Mouse (Mus musculus) forebrain, postnatal 0 days (tissue): ENCODE results near the gene Rpl11. TPM values are rescaled to one million over a fixed set of nuclear protein-coding genes. Genes with fewer than 3 reads are reported as not detected.

Experiments
- ATAC-seq: fragments of 200-750 bp; cut with Nextera tagmentation; 2 replicates; pipeline ENCODE4 v1.8.0; 2017; ENCODE audit warnings: mild to moderate bottlenecking, moderate library complexity
- DNase-seq: peaks from one replicate; pipeline ENCODE4 v3.0.0-alpha.2; 2015
- H3K27ac ChIP-seq: fragments of 300-500 bp; sonication (generic); 2 replicates; pipeline ENCODE4 v1.5.1; 2014; ENCODE audit warnings: low read depth, mild to moderate bottlenecking, antibody characterized with exemption, low read length, moderate library complexity, mixed read lengths
- H3K27me3 ChIP-seq: fragments of 300-500 bp; sonication (generic); 2 replicates; pipeline ENCODE4 v1.6.1; 2014; ENCODE audit warnings: mild to moderate bottlenecking, low read length, mixed read lengths; ENCODE audit not compliant: insufficient read depth
- H3K36me3 ChIP-seq: fragments of 300-500 bp; sonication (generic); 2 replicates; pipeline ENCODE4 v1.6.1; 2014; ENCODE audit warnings: mild to moderate bottlenecking, moderate library complexity; ENCODE audit not compliant: insufficient read depth
- H3K4me1 ChIP-seq: fragments of 300-500 bp; sonication (generic); 2 replicates; pipeline ENCODE4 v1.6.1; 2014; ENCODE audit warnings: antibody characterized with exemption; ENCODE audit not compliant: insufficient read depth
- H3K4me2 ChIP-seq: fragments of 300-500 bp; sonication (generic); 2 replicates; pipeline ENCODE4 v1.6.1; 2014; ENCODE audit warnings: low read depth, mild to moderate bottlenecking, moderate library complexity
- H3K4me3 ChIP-seq: fragments of 300-500 bp; sonication (generic); 2 replicates; pipeline ENCODE4 v1.5.1; 2014; ENCODE audit warnings: low read depth, low read length, mixed read lengths
- H3K9ac ChIP-seq: fragments of 300-500 bp; sonication (generic); 2 replicates; pipeline ENCODE4 v1.6.1; 2014; ENCODE audit warnings: mild to moderate bottlenecking
- H3K9me3 ChIP-seq: fragments of 300-500 bp; sonication (generic); 2 replicates; pipeline ENCODE4 v1.6.1; 2016; ENCODE audit warnings: low read length
- CTCF ChIP-seq: sonication (generic); IDR thresholded peaks from 2 replicates; pipeline ENCODE4 v1.5.1; 2016; ENCODE audit warnings: antibody characterized with exemption, control low read depth, low read depth
- WGBS: fragments of 180-500 bp; shearing (Covaris S2); extraction: QIAGEN DNeasy Blood & Tissue Kit; methylation state at CpG from one replicate; pipeline ENCODE4 v1.1.7; 2014; 5-methylcytosine and 5-hydroxymethylcytosine counted together
- polyA plus RNA-seq: library from polyadenylated mRNA; unstranded; fragments of >200 nt; fragmentation: Nextera tagmentation; extraction: Ambion mirVana; gene quantifications from 2 replicates; pipeline ENCODE4 v1.2.1, GENCODE M21; 2015
- total RNA-seq: library from RNA; depleted of rRNA; stranded (reverse); fragments of >200 nt; gene quantifications from 2 replicates; pipeline ENCODE4 v1.2.3, GENCODE M21; 2014

Rpl11 gene
- total and polyA plus RNA-seq, 2 experiments from 2014 or later, result 313 to 1,141 TPM

- Histone ChIP-seq H3K4me1 (no peaks in the 10 kb centered on the region), H3K4me2 (no peak overlapping the region), H3K27me3 (no peaks in the 10 kb centered on the region), H3K4me3 (no peak overlapping the region), H3K9ac (no peak overlapping the region), H3K9me3 (no peaks in the 10 kb centered on the region), H3K27ac (no peak overlapping the region), H3K36me3 (peaks cover 46% of the 10 kb centered on the region)
- ATAC-seq (no peak), DNase-seq (no peak)
- WGBS, result 93% methylated on average over 5 of the region's 5 CpGs
- TF ChIP-seq CTCF, result no peak
Measured at GRCm38 (mm10) chr4:136045091-136045490, 8.1 kb downstream of the Rpl11 start.

DNA sequence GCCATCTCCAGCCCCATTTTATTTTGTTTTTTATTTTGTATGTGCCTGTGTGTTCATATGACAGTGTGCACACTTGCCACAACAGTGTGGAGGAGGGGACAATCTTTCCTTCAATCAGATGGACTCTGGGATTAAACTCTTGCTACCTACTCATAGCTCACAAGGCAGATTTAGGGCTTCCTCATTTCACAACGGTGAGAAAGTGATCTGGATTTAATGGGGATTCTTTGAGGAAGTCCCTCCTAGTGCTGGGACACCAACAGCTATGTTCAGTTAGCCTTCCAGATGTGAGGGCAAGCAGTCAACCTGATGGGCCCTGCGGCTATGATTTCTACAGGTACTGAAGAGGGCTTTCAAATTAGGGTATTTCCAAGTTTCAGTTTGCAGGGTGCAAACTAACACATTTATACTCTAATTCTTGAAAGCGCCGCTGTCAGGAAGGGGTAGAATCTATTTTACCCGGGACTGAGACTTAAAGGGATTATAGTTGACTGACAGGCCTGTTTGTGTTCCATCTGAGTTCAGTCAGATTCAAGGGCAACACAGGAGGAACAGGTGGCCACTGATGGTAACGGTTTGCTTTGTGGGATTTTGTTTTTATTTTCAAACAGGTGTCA lies 9.3 kb downstream of the Rpl11 start:
- 76% methylated on average over 6 of the region's 6 CpGs for WGBS
- no peak for ATAC-seq
- H3K4me2 ChIP-seq, result no peak overlapping the region
- no peaks in the 10 kb centered on the region for H3K27me3 ChIP-seq
- no peak overlapping the region for H3K9ac ChIP-seq
- no peaks in the 10 kb centered on the region for H3K9me3 ChIP-seq
- H3K27ac ChIP-seq, result no peak overlapping the region
- H3K4me3 ChIP-seq, result no peak overlapping the region
- no peak for TF ChIP-seq CTCF
- peaks cover 34% of the 10 kb centered on the region for H3K36me3 ChIP-seq
- H3K4me1 ChIP-seq, result no peaks in the 10 kb centered on the region
- no peak for DNase-seq

DNA sequence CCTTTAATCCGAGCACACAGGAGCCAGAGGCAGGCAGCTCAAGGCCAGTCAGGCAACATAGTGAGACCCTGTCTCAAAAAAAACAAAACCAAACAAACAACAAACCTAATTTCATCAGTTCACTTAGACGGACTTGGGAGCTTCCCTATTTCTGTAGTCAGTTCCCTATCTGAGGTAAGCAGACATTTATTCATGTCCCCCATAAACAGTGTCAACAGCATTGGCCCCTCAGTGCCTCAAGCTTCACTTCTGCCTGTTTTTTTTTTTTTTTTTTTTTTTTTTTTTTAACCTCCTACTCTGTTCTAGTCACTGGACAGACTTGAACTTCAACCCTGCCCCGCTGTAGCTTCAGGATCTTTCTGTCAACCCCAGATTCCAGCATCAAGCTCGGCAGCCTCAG lies 18.1 kb downstream of the Rpl11 start:
- Histone ChIP-seq H3K27ac (no peak overlapping the region), H3K4me2 (no peak overlapping the region), H3K4me3 (no peak overlapping the region), H3K27me3 (no peaks in the 10 kb centered on the region), H3K9me3 (no peaks in the 10 kb centered on the region), H3K4me1 (no peaks in the 10 kb centered on the region), H3K36me3 (no peaks in the 10 kb centered on the region), H3K9ac (no peak overlapping the region)
- DNase-seq (no peak), ATAC-seq (no peak)
- WGBS, result 70% methylated on average over 4 of the region's 4 CpGs
- no peak for TF ChIP-seq CTCF

- TF ChIP-seq CTCF, result no peak
- Histone ChIP-seq H3K9ac (no peak overlapping the region), H3K27me3 (no peaks in the 10 kb centered on the region), H3K27ac (no peak overlapping the region), H3K9me3 (no peaks in the 10 kb centered on the region), H3K4me2 (no peak overlapping the region), H3K4me1 (no peaks in the 10 kb centered on the region), H3K4me3 (no peak overlapping the region), H3K36me3 (no peaks in the 10 kb centered on the region)
- WGBS, result 82% methylated on average over 1 of the region's 1 CpGs
- no peak for ATAC-seq
- no peak for DNase-seq
Measured at GRCm38 (mm10) chr4:136033231-136033630, 20.0 kb downstream of the Rpl11 start.

GRCm38 (mm10) chr4:136030968-136031909 lies 22.0 kb downstream of the Rpl11 start:
- H3K27ac ChIP-seq, result no peak overlapping the region
- TF ChIP-seq CTCF, result no peak
- H3K9ac ChIP-seq, result no peak overlapping the region
- 6% methylated on average over 8 of the region's 8 CpGs for WGBS
- H3K4me2 ChIP-seq, result no peak overlapping the region
- no peaks in the 10 kb centered on the region for H3K4me1 ChIP-seq
- no peaks in the 10 kb centered on the region for H3K27me3 ChIP-seq
- no peaks in the 10 kb centered on the region for H3K36me3 ChIP-seq
- no peak for DNase-seq
- no peak for ATAC-seq
- no peaks in the 10 kb centered on the region for H3K9me3 ChIP-seq
- H3K4me3 ChIP-seq, result no peak overlapping the region

- no peak for TF ChIP-seq CTCF
- H3K27ac ChIP-seq, result no peak overlapping the region
- H3K9me3 ChIP-seq, result no peaks in the 10 kb centered on the region
- no peak overlapping the region for H3K9ac ChIP-seq
- ATAC-seq, result no peak
- H3K36me3 ChIP-seq, result no peaks in the 10 kb centered on the region
- no peak overlapping the region for H3K4me3 ChIP-seq
- WGBS, result 82% methylated on average over 5 of the region's 5 CpGs
- H3K4me2 ChIP-seq, result no peak overlapping the region
- no peak for DNase-seq
- no peaks in the 10 kb centered on the region for H3K27me3 ChIP-seq
- no peaks in the 10 kb centered on the region for H3K4me1 ChIP-seq
Measured at GRCm38 (mm10) chr4:136028689-136029088, 24.5 kb downstream of the Rpl11 start.

- H3K4me2 ChIP-seq, result no peak overlapping the region
- DNase-seq (no peak), ATAC-seq (no peak)
- H3K4me1 ChIP-seq, result no peaks in the 10 kb centered on the region
- no peaks in the 10 kb centered on the region for H3K9me3 ChIP-seq
- WGBS, result 86% methylated on average over 19 of the region's 19 CpGs
- no peak overlapping the region for H3K27ac ChIP-seq
- H3K4me3 ChIP-seq, result no peak overlapping the region
- H3K9ac ChIP-seq, result no peak overlapping the region
- no peak for TF ChIP-seq CTCF
- no peaks in the 10 kb centered on the region for H3K27me3 ChIP-seq
- no peaks in the 10 kb centered on the region for H3K36me3 ChIP-seq
Measured at GRCm38 (mm10) chr4:136028132-136028564, 25.1 kb downstream of the Rpl11 start.
